Mouse (Mus musculus) embryonic facial prominence, embryonic 13.5 days (tissue): Measurements from ENCODE around the gene Cxcr4. TPM values are rescaled to one million over a fixed set of nuclear protein-coding genes. Genes with fewer than 3 reads are reported as not detected.

Experiments used
- ATAC-seq: fragments of 200-750 bp; cut with Nextera tagmentation; 2 replicates; pipeline ENCODE4 v1.8.0; 2017; ENCODE audit warnings: low read depth; ENCODE audit not compliant: insufficient number of reproducible peaks, insufficient read depth, low FRiP score, low TSS enrichment
- H3K27ac ChIP-seq: fragments of 300-500 bp; sonication (generic); 2 replicates; pipeline ENCODE4 v1.5.1; 2015; ENCODE audit warnings: moderate library complexity, mild to moderate bottlenecking, inconsistent platforms
- H3K27me3 ChIP-seq: fragments of 300-500 bp; sonication (generic); 2 replicates; pipeline ENCODE4 v1.6.1; 2015; ENCODE audit warnings: mild to moderate bottlenecking, inconsistent platforms
- H3K36me3 ChIP-seq: fragments of 300-500 bp; sonication (generic); 2 replicates; pipeline ENCODE4 v1.6.1; 2015; ENCODE audit warnings: mild to moderate bottlenecking, inconsistent platforms
- H3K4me1 ChIP-seq: fragments of 300-500 bp; sonication (generic); 2 replicates; pipeline ENCODE4 v1.6.1; 2015; ENCODE audit warnings: inconsistent platforms
- H3K4me2 ChIP-seq: fragments of 300-500 bp; sonication (generic); 2 replicates; pipeline ENCODE4 v1.6.1; 2015; ENCODE audit warnings: moderate library complexity, mild to moderate bottlenecking, inconsistent platforms
- H3K4me3 ChIP-seq: fragments of 300-500 bp; sonication (generic); 2 replicates; pipeline ENCODE4 v1.5.1; 2015; ENCODE audit warnings: mild to moderate bottlenecking, inconsistent platforms
- H3K9ac ChIP-seq: fragments of 300-500 bp; sonication (generic); 2 replicates; pipeline ENCODE4 v1.6.1; 2015; ENCODE audit warnings: mild to moderate bottlenecking, inconsistent platforms
- H3K9me3 ChIP-seq: fragments of 300-500 bp; sonication (generic); 2 replicates; pipeline ENCODE4 v1.6.1; 2016; ENCODE audit warnings: inconsistent platforms
- WGBS: fragments of 180-500 bp; shearing (Covaris S2); methylation state at CpG from one replicate; pipeline ENCODE4 v1.1.7; 2015; ENCODE audit warnings: mixed read lengths; 5-methylcytosine and 5-hydroxymethylcytosine counted together
- polyA plus RNA-seq: library from polyadenylated mRNA; unstranded; fragments of >200 nt; fragmentation: Nextera tagmentation; extraction: Ambion mirVana; gene quantifications from 2 replicates; pipeline ENCODE4 v1.2.1, GENCODE M21; 2015

The Cxcr4 gene
- polyA plus RNA-seq, 1 experiment from 2014 or later: 4.2 TPM

DNA sequence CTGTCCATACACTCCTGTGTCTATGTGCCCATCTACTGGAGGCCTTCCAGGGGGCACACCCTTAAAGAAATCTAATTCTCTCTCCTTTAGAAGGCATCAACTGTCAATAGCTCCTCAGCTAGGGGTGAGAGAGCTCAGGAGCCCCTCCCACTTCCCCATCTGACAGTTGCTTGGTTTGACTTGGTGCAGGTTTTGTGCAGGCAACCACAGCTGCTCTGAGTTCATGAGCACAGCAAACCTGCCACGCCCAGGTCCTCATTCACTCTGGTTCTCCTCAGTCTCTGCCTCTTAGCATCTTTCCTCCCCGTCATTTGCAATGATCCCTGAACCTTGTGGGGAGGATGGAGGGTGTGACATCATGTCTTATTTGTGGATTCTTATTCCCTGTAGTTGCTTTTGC, 51.9 kb downstream of the Cxcr4 start:
- Histone ChIP-seq H3K9me3 (no peaks in the 10 kb centered on the region), H3K27ac (no peak overlapping the region), H3K9ac (no peak overlapping the region), H3K4me2 (no peak overlapping the region), H3K4me3 (no peak overlapping the region), H3K4me1 (0 out of 2 replicates have a peak, but pooled peaks cover 4% of the 10 kb centered on the region), H3K36me3 (no peaks in the 10 kb centered on the region), H3K27me3 (no peaks in the 10 kb centered on the region)
- no peak for ATAC-seq
- 74% methylated on average over 2 of the region's 2 CpGs for WGBS

DNA sequence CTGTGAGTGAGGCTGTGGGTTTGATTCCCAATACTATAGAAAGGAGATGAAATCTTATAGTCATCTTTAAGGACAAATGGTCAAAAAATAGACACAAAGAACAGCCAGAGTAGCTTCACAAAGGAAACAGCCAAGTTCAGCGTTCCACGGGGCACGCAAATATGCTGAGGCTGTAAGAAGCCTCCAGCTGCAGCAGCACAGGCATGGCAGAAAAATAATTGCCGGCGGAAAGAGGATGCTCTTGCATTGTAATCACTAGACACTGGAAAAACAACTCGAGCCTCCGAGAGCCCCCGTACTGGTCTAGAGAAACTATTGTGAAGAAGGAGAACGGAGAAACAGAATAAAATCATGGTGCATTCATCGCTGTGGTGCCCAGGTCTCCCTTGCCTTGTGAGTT, 52.5 kb downstream of the Cxcr4 start:
- Histone ChIP-seq H3K36me3 (no peaks in the 10 kb centered on the region), H3K4me2 (no peak overlapping the region), H3K4me3 (no peak overlapping the region), H3K9me3 (no peaks in the 10 kb centered on the region), H3K9ac (no peak overlapping the region), H3K27ac (no peak overlapping the region), H3K4me1 (no peaks in the 10 kb centered on the region), H3K27me3 (no peaks in the 10 kb centered on the region)
- WGBS: 69% methylated on average over 10 of the region's 10 CpGs
- no peak for ATAC-seq

Other genes with a start within 250 kb of the Cxcr4 start
- 221 and 223 TPM in 2 replicates for gene Mcm6, start 232.6 kb downstream of the Cxcr4 start, polyA plus RNA-seq
- gene Dars, start 174.9 kb downstream of the Cxcr4 start, polyA plus RNA-seq: 152 and 157 TPM in 2 replicates